Mouse (Mus musculus): ENCODE measurements at regions not wholly inside any gene's neighbourhood (a gene's known extent, or its start where the extent isn't known, plus 50 kb on each side); places are given as distances from the start of the nearest gene placed in this dataset.

DNA sequence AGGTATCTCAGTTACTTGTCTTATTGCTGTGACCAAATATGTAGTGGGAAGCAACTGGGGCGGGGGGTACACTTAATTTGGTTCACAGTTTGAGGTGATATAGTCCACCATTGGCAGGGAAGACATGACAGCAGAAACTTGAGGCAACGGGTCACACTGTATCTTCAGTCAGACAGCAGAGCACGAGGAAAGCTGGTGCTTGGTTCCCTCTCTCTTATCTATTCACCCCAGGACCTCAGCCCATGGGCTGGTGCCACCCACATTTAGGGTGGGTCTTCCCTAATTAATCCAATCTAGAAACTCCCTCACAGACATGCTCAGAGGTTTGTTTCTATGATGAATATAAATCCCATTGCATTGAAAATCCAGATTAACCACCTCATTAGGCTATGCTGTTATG, 56.5 kb downstream of the Otud1 start:
- H3K9ac ChIP-seq (replicated peaks; ENCODE audit: low read depth, low read length) = no peak overlapping the region
- no peak overlapping the region for H3K4me2 ChIP-seq (ENCODE audit: low read depth, low read length)
- DNase-seq (ENCODE audit: low spot score) = no peak
- 0 out of 2 replicates have a peak, but pooled peaks cover 4% of the 10 kb centered on the region for H3K4me1 ChIP-seq (ENCODE audit: control insufficient read depth, insufficient read depth)
- H3K9me3 ChIP-seq (replicated peaks; ENCODE audit: control insufficient read depth, low read length) = no peaks in the 10 kb centered on the region
- 58% methylated on average over 3 of the region's 3 CpGs for WGBS
- no peaks in the 10 kb centered on the region for H3K36me3 ChIP-seq (replicated peaks; ENCODE audit: control insufficient read depth, insufficient read depth, low read length)
- H3K4me3 ChIP-seq (ENCODE audit: low read depth, low read length) = no peak overlapping the region
- no peaks in the 10 kb centered on the region for H3K27me3 ChIP-seq (ENCODE audit: control insufficient read depth, insufficient read depth, low read length)
- no peak for TF ChIP-seq EP300 (IDR thresholded peaks at IDR 0.05; ENCODE audit: low read depth)
- no peak for TF ChIP-seq CTCF (IDR thresholded peaks at IDR 0.05; ENCODE audit: low read depth)
- no peak for ATAC-seq (ENCODE audit: insufficient read depth, low read depth)
- no peak overlapping the region for H3K27ac ChIP-seq (ENCODE audit: low read depth)

DNA sequence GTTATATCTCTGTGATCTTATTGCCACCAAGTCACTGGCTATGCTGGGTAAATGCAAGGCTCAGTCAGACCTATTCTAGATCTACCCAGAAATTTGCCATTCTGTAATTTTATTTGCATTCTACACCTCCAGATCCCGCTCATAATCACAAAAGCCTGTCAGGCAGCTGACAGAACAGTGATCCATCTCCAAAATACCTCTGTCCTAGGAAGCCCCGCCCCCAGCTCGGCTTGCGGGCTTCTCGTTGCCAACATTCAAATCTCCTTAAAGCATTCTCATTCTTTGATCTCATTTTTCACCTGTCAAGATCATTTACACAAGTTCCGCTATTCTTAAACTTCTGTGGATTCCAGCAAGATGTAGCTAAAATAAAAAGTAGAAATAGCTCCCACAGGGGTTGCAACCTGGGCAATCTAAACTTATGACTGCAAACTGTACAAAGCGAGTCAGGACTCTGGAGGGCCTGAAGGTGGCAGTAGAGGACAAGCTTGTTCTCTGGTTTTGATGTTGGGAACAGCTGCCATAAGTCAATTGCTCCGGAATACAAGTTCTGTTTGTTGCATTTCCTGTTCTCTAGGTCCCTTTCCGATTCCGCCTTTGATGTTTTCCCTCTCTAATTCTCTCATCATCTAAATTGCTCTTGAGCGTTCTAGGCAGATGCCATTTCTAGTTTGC, 58.1 kb downstream of the Otud1 start:
- DNase-seq (ENCODE audit: low spot score) (peak; percentile 91), ATAC-seq (ENCODE audit: insufficient read depth, low read depth) (peak; percentile 77)
- 0 out of 2 replicates have a peak, but pooled peaks cover 4% of the 10 kb centered on the region for H3K4me1 ChIP-seq (ENCODE audit: control insufficient read depth, insufficient read depth)
- H3K4me3 ChIP-seq (ENCODE audit: low read depth, low read length) = peak overlapping the region; percentile 35
- H3K27me3 ChIP-seq (ENCODE audit: control insufficient read depth, insufficient read depth, low read length) = no peaks in the 10 kb centered on the region
- 16% methylated on average over 11 of the region's 11 CpGs for WGBS
- no peak overlapping the region for H3K9ac ChIP-seq (replicated peaks; ENCODE audit: low read depth, low read length)
- H3K27ac ChIP-seq (ENCODE audit: low read depth) = no peak overlapping the region
- no peaks in the 10 kb centered on the region for H3K36me3 ChIP-seq (replicated peaks; ENCODE audit: control insufficient read depth, insufficient read depth, low read length)
- H3K4me2 ChIP-seq (ENCODE audit: low read depth, low read length) = peak overlapping the region; percentile 54
- H3K9me3 ChIP-seq (replicated peaks; ENCODE audit: control insufficient read depth, low read length) = no peaks in the 10 kb centered on the region
- TF ChIP-seq CTCF (IDR thresholded peaks at IDR 0.05; ENCODE audit: low read depth) (peak; percentile 89), EP300 (IDR thresholded peaks at IDR 0.05; ENCODE audit: low read depth) (no peak)

DNA sequence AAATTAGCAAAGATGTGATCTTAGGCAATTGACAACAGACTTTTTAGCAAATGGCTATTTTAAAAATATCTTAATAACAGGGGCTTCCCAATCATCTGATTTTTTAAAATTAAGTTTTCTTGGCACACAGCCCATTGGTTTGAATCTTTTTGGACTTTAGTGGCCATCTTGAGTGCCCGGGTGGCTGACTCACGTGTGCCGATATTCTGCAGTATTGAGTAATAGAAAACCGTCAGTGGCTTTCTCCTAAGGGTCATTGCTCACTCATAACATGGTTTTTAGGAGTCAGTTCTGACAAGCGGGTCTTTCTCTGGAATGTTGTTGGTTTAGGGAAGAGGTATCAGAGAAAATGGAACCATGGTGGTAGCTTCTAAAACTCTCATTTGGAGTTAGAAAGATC, 58.8 kb downstream of the Otud1 start:
- no peak for DNase-seq (ENCODE audit: low spot score)
- no peak overlapping the region for H3K4me2 ChIP-seq (ENCODE audit: low read depth, low read length)

DNA sequence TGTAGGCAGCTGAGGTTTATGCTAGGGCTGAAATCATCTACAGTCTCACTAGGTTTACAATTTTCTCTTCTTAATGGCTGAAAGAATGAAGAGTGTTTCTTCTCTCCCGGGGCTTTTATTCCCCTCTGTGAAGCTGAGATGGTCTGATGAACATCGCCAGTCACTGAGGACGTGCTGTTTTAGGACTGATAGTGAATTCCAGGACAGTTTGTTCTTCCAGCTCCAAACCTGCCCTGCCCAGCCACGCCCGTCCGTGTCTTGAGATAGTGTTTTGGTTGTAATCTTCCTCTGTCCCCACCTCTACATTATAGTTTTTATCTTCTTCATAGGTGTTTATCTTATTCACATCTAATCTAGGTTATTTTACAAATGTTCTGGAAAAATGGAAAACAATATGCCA, 68.5 kb downstream of the Otud1 start:
- no peak overlapping the region for H3K4me2 ChIP-seq (ENCODE audit: low read depth, low read length)
- no peak overlapping the region for H3K27ac ChIP-seq (ENCODE audit: low read depth)
- no peak for ATAC-seq (ENCODE audit: insufficient read depth, low read depth)
- H3K27me3 ChIP-seq (ENCODE audit: control insufficient read depth, insufficient read depth, low read length) = no peaks in the 10 kb centered on the region
- no peak for DNase-seq (ENCODE audit: low spot score)
- H3K4me3 ChIP-seq (ENCODE audit: low read depth, low read length) = no peak overlapping the region
- H3K9me3 ChIP-seq (replicated peaks; ENCODE audit: control insufficient read depth, low read length) = no peaks in the 10 kb centered on the region
- no peaks in the 10 kb centered on the region for H3K4me1 ChIP-seq (ENCODE audit: control insufficient read depth, insufficient read depth)
- 71% methylated on average over 6 of the region's 6 CpGs for WGBS
- no peaks in the 10 kb centered on the region for H3K36me3 ChIP-seq (replicated peaks; ENCODE audit: control insufficient read depth, insufficient read depth, low read length)
- TF ChIP-seq CTCF (IDR thresholded peaks at IDR 0.05; ENCODE audit: low read depth) = no peak
- no peak for TF ChIP-seq EP300 (IDR thresholded peaks at IDR 0.05; ENCODE audit: low read depth)
- H3K9ac ChIP-seq (replicated peaks; ENCODE audit: low read depth, low read length) = no peak overlapping the region

More for the DNA sequence above, 58.8 kb downstream of the Otud1 start:
- no peak for ATAC-seq (ENCODE audit: insufficient read depth, low read depth)
- Histone ChIP-seq H3K4me3 (ENCODE audit: low read depth, low read length) (no peak overlapping the region), H3K4me1 (ENCODE audit: control insufficient read depth, insufficient read depth) (0 out of 2 replicates have a peak, but pooled peaks cover 4% of the 10 kb centered on the region), H3K36me3 (replicated peaks; ENCODE audit: control insufficient read depth, insufficient read depth, low read length) (no peaks in the 10 kb centered on the region), H3K9me3 (replicated peaks; ENCODE audit: control insufficient read depth, low read length) (no peaks in the 10 kb centered on the region), H3K27ac (ENCODE audit: low read depth) (no peak overlapping the region), H3K9ac (replicated peaks; ENCODE audit: low read depth, low read length) (no peak overlapping the region), H3K27me3 (ENCODE audit: control insufficient read depth, insufficient read depth, low read length) (no peaks in the 10 kb centered on the region)
- no peak for TF ChIP-seq CTCF (IDR thresholded peaks at IDR 0.05; ENCODE audit: low read depth)
- no peak for TF ChIP-seq EP300 (IDR thresholded peaks at IDR 0.05; ENCODE audit: low read depth)
- 91% methylated on average over 5 of the region's 5 CpGs for WGBS

DNA sequence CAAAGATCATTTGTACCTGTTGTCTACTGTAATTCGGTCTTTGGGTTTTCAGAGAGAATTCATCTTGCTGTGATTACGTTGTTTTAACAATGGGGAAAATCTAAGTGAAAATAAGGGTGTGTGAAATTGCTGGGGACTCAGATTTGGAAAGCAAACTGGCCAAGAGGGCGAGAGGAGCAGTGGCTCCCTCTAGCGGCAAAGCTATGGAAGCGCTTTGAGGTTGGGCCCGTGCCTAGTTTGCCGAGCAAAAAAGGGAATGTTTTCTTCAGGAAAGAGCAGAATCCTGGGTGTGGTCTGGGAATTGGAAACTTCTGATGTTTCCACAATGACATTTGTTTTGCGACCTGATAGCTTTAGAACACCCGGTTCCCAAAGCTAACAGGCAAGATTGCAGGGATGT, 69.4 kb downstream of the Otud1 start:
- 13% methylated on average over 9 of the region's 9 CpGs for WGBS
- ATAC-seq (ENCODE audit: insufficient read depth, low read depth) (no peak; the same call in 1 of the 2 replicates), DNase-seq (ENCODE audit: low spot score) (peak; percentile 34)

More for the DNA sequence above, 69.4 kb downstream of the Otud1 start:
- Histone ChIP-seq H3K4me1 (ENCODE audit: control insufficient read depth, insufficient read depth) (no peaks in the 10 kb centered on the region), H3K27ac (ENCODE audit: low read depth) (no peak overlapping the region), H3K9me3 (replicated peaks; ENCODE audit: control insufficient read depth, low read length) (no peaks in the 10 kb centered on the region), H3K4me3 (ENCODE audit: low read depth, low read length) (no peak overlapping the region), H3K4me2 (ENCODE audit: low read depth, low read length) (no peak overlapping the region), H3K27me3 (ENCODE audit: control insufficient read depth, insufficient read depth, low read length) (no peaks in the 10 kb centered on the region), H3K36me3 (replicated peaks; ENCODE audit: control insufficient read depth, insufficient read depth, low read length) (no peaks in the 10 kb centered on the region), H3K9ac (replicated peaks; ENCODE audit: low read depth, low read length) (no peak overlapping the region)
- no peak for TF ChIP-seq EP300 (IDR thresholded peaks at IDR 0.05; ENCODE audit: low read depth)
- peak; percentile 82 for TF ChIP-seq CTCF (IDR thresholded peaks at IDR 0.05; ENCODE audit: low read depth)

All from heart, postnatal 0 days (tissue).